Mouse (Mus musculus): ENCODE measurements around the gene Bmp10. TPM values are rescaled to one million over a fixed set of nuclear protein-coding genes. Genes with fewer than 3 reads are reported as not detected.

Bmp10 gene
- polyA plus RNA-seq, 1 experiment from 2014 or later = not detected

DNA sequence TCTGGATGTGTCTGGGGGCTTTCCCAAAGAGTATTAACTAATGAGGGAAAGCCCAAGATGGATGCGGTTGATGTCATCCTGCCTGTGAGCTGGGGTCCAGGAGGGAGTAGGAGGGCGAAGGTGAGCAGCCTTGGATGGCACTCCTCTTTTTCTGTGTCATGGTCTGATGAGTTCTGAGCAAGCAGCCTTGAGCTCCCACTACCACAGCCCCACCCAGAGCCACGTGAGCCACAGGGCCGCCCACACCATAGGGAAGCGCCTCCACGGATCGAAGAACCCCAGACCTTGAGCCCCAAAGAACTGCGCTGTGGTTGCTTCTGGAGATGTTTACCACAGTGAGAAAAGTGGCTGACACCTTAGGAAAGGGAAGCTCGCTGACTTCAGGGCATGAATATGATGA is 34.0 kb upstream of the Bmp10 start:
- no peaks in the 10 kb centered on the region for H3K9me3 ChIP-seq (ENCODE audit: control insufficient read depth, low read length)
- H3K4me1 ChIP-seq (replicated peaks; ENCODE audit: control insufficient read depth, insufficient read depth, low read length) = no peaks in the 10 kb centered on the region
- no peak for DNase-seq (ENCODE audit: low spot score)
- no peak overlapping the region for H3K4me2 ChIP-seq (ENCODE audit: low read depth, low read length, severe bottlenecking)
- no peak overlapping the region for H3K27ac ChIP-seq (ENCODE audit: low read depth, low read length)
- H3K9ac ChIP-seq (ENCODE audit: low read length) = no peak overlapping the region
- no peaks in the 10 kb centered on the region for H3K36me3 ChIP-seq (ENCODE audit: control insufficient read depth, insufficient read depth, low read length)
- no peaks in the 10 kb centered on the region for H3K27me3 ChIP-seq (ENCODE audit: control insufficient read depth, insufficient read depth, low read length)
- H3K4me3 ChIP-seq (ENCODE audit: low read depth, low read length) = no peak overlapping the region
- WGBS = 84% methylated on average over 9 of the region's 9 CpGs
- ATAC-seq (replicated peaks; ENCODE audit: low FRiP score) = no peak

DNA sequence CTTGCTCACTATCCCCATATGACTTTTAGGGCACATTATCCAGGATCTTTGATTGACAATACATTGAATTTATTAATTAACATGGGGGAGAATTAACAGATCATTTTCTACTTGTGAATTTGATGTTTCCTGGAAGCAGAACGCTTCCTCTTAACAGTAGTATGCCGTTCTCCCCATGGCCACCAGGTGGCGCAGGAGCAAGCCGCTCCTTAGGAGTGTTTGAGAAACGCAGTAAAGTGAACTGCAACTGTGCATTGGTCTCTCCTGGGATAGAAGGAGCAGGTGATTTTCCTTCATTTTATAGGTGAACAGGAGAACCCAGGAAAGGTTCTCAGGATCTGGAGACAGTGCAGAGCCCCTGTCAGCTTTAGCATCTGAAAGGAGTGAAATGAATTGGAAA is 29.7 kb upstream of the Bmp10 start:
- H3K9ac ChIP-seq (ENCODE audit: low read length) = no peak overlapping the region
- ATAC-seq (replicated peaks; ENCODE audit: low FRiP score) (no peak), DNase-seq (ENCODE audit: low spot score) (peak; percentile 86)
- WGBS = 2% methylated on average over 5 of the region's 5 CpGs
- H3K4me1 ChIP-seq (replicated peaks; ENCODE audit: control insufficient read depth, insufficient read depth, low read length) = no peaks in the 10 kb centered on the region
- H3K27me3 ChIP-seq (ENCODE audit: control insufficient read depth, insufficient read depth, low read length) = no peaks in the 10 kb centered on the region
- no peaks in the 10 kb centered on the region for H3K9me3 ChIP-seq (ENCODE audit: control insufficient read depth, low read length)
- H3K4me3 ChIP-seq (ENCODE audit: low read depth, low read length) = no peak overlapping the region
- H3K4me2 ChIP-seq (ENCODE audit: low read depth, low read length, severe bottlenecking) = no peak overlapping the region
- H3K27ac ChIP-seq (ENCODE audit: low read depth, low read length) = no peak overlapping the region
- H3K36me3 ChIP-seq (ENCODE audit: control insufficient read depth, insufficient read depth, low read length) = no peaks in the 10 kb centered on the region

DNA sequence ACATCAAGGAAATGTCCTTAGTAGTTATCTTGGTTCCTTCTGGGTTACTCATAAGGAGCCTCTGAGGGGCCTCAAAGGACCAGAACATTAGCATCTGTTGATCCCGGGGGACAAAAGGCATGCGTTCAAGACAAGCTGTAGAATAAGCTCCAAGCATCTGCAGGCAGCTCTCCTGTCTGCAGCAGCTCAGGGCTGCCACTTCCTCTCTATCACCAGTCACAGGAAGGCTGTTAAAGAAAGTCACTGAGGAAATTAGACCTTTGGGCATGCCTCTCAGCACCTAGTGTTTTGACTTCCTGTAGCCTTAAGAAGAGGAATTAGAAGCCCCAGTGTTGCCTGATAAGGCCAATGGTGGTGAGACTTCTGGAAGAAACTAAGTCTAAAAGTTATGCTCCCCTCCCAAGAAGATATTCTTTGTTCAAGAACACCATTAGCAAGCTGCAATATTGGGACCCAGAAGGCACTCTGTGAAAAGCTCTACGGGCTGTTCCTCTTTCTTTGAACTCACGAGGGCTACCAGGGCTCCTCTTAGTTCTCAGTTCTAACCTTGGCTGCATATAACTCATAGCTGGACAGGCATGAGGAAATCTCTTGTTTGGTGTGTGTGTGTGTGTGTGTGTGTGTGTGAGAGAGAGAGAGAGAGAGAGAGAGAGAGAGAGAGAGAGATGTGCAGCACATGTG is 28.8 kb upstream of the Bmp10 start:
- H3K27me3 ChIP-seq (ENCODE audit: control insufficient read depth, insufficient read depth, low read length) = no peaks in the 10 kb centered on the region

DNA sequence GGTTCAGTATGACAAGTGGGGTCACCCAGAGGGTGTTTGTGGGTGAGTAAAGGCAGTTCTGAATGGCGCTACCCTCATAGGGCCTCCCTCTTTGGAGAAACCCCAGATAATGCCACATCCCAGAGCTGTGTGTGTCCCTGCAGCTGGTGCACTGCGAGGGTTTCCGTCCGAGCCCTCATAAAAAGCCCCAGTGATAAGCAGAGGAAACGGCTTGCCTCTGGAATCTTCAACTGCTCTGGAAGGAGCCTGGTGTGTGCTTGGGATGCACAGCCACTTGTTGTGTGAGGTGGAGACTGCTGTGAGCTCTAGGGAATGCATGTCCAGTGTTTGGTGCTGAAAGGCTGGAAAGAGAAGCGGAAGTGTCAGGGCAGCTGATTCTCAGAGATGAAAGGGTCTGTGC is 27.3 kb upstream of the Bmp10 start:
- no peak for DNase-seq (ENCODE audit: low spot score)
- Histone ChIP-seq H3K4me1 (replicated peaks; ENCODE audit: control insufficient read depth, insufficient read depth, low read length) (no peaks in the 10 kb centered on the region), H3K27me3 (ENCODE audit: control insufficient read depth, insufficient read depth, low read length) (no peaks in the 10 kb centered on the region), H3K27ac (ENCODE audit: low read depth, low read length) (no peak overlapping the region), H3K36me3 (ENCODE audit: control insufficient read depth, insufficient read depth, low read length) (no peaks in the 10 kb centered on the region), H3K9me3 (ENCODE audit: control insufficient read depth, low read length) (no peaks in the 10 kb centered on the region), H3K9ac (ENCODE audit: low read length) (no peak overlapping the region), H3K4me2 (ENCODE audit: low read depth, low read length, severe bottlenecking) (no peak overlapping the region), H3K4me3 (ENCODE audit: low read depth, low read length) (no peak overlapping the region)
- WGBS = 90% methylated on average over 6 of the region's 6 CpGs
- no peak for ATAC-seq (replicated peaks; ENCODE audit: low FRiP score)

More for the DNA sequence above, 28.8 kb upstream of the Bmp10 start:
- no peak overlapping the region for H3K4me2 ChIP-seq (ENCODE audit: low read depth, low read length, severe bottlenecking)
- no peak for DNase-seq (ENCODE audit: low spot score)
- H3K36me3 ChIP-seq (ENCODE audit: control insufficient read depth, insufficient read depth, low read length) = no peaks in the 10 kb centered on the region
- ATAC-seq (replicated peaks; ENCODE audit: low FRiP score) = no peak
- no peaks in the 10 kb centered on the region for H3K4me1 ChIP-seq (replicated peaks; ENCODE audit: control insufficient read depth, insufficient read depth, low read length)
- H3K27ac ChIP-seq (ENCODE audit: low read depth, low read length) = no peak overlapping the region
- no peak overlapping the region for H3K4me3 ChIP-seq (ENCODE audit: low read depth, low read length)
- WGBS = 64% methylated on average over 4 of the region's 4 CpGs
- H3K9me3 ChIP-seq (ENCODE audit: control insufficient read depth, low read length) = no peaks in the 10 kb centered on the region
- H3K9ac ChIP-seq (ENCODE audit: low read length) = no peak overlapping the region

GRCm38 (mm10) chr6:87412011-87412410 is 16.8 kb upstream of the Bmp10 start:
- no peak overlapping the region for H3K27ac ChIP-seq (ENCODE audit: low read depth, low read length)
- no peaks in the 10 kb centered on the region for H3K4me1 ChIP-seq (replicated peaks; ENCODE audit: control insufficient read depth, insufficient read depth, low read length)
- ATAC-seq (replicated peaks; ENCODE audit: low FRiP score) = no peak
- H3K4me3 ChIP-seq (ENCODE audit: low read depth, low read length) = no peak overlapping the region
- H3K9ac ChIP-seq (ENCODE audit: low read length) = no peak overlapping the region
- 39% methylated on average over 3 of the region's 3 CpGs for WGBS
- no peak for DNase-seq (ENCODE audit: low spot score)
- H3K4me2 ChIP-seq (ENCODE audit: low read depth, low read length, severe bottlenecking) = no peak overlapping the region
- H3K9me3 ChIP-seq (ENCODE audit: control insufficient read depth, low read length) = no peaks in the 10 kb centered on the region
- no peaks in the 10 kb centered on the region for H3K36me3 ChIP-seq (ENCODE audit: control insufficient read depth, insufficient read depth, low read length)
- no peaks in the 10 kb centered on the region for H3K27me3 ChIP-seq (ENCODE audit: control insufficient read depth, insufficient read depth, low read length)

DNA sequence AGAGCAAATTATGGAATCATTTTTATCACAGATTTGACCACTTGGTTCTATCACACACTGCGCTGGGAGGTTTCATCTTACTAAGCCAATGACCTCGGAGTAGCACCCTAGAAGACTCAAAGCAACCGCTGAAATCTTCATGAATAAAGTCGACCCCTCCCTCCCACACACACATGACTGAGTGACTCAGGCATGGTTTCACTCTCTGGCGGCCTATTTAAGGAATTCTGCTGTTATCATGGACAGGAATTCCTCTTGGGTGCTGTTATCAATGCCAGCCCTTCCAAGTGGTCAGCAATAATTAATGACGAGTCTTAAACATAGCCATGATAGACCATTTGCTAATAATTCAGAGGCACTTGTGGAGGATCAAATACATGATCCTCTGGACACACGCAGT is 6.5 kb upstream of the Bmp10 start:
- Histone ChIP-seq H3K27me3 (ENCODE audit: control insufficient read depth, insufficient read depth, low read length) (no peaks in the 10 kb centered on the region), H3K36me3 (ENCODE audit: control insufficient read depth, insufficient read depth, low read length) (no peaks in the 10 kb centered on the region), H3K9ac (ENCODE audit: low read length) (no peak overlapping the region), H3K4me2 (ENCODE audit: low read depth, low read length, severe bottlenecking) (no peak overlapping the region), H3K9me3 (ENCODE audit: control insufficient read depth, low read length) (no peaks in the 10 kb centered on the region), H3K4me3 (ENCODE audit: low read depth, low read length) (no peak overlapping the region), H3K4me1 (replicated peaks; ENCODE audit: control insufficient read depth, insufficient read depth, low read length) (no peaks in the 10 kb centered on the region), H3K27ac (ENCODE audit: low read depth, low read length) (no peak overlapping the region)
- ATAC-seq (replicated peaks; ENCODE audit: low FRiP score) (no peak), DNase-seq (ENCODE audit: low spot score) (no peak)
- 88% methylated on average over 7 of the region's 7 CpGs for WGBS

- no peaks in the 10 kb centered on the region for H3K36me3 ChIP-seq (ENCODE audit: control insufficient read depth, insufficient read depth, low read length)
- H3K4me3 ChIP-seq (ENCODE audit: low read depth, low read length) = no peak overlapping the region
- no peak overlapping the region for H3K9ac ChIP-seq (ENCODE audit: low read length)
- H3K4me1 ChIP-seq (replicated peaks; ENCODE audit: control insufficient read depth, insufficient read depth, low read length) = no peaks in the 10 kb centered on the region; the same call in 1 of the 2 replicates
- no peaks in the 10 kb centered on the region for H3K9me3 ChIP-seq (ENCODE audit: control insufficient read depth, low read length)
- ATAC-seq (replicated peaks; ENCODE audit: low FRiP score) = no peak
- H3K27me3 ChIP-seq (ENCODE audit: control insufficient read depth, insufficient read depth, low read length) = no peaks in the 10 kb centered on the region
- no peak overlapping the region for H3K4me2 ChIP-seq (ENCODE audit: low read depth, low read length, severe bottlenecking)
- DNase-seq (ENCODE audit: low spot score) = no peak
- WGBS = 79% methylated on average over 19 of the region's 19 CpGs
- H3K27ac ChIP-seq (ENCODE audit: low read depth, low read length) = no peak overlapping the region
These were observed 4.6 kb upstream of the Bmp10 start for GRCm38 (mm10) chr6:87424037-87424816.

- no peaks in the 10 kb centered on the region for H3K27me3 ChIP-seq (ENCODE audit: control insufficient read depth, insufficient read depth, low read length)
- no peak overlapping the region for H3K4me3 ChIP-seq (ENCODE audit: low read depth, low read length)
- H3K4me2 ChIP-seq (ENCODE audit: low read depth, low read length, severe bottlenecking) = no peak overlapping the region
- DNase-seq (ENCODE audit: low spot score) (no peak), ATAC-seq (replicated peaks; ENCODE audit: low FRiP score) (no peak)
- H3K36me3 ChIP-seq (ENCODE audit: control insufficient read depth, insufficient read depth, low read length) = no peaks in the 10 kb centered on the region
- H3K9ac ChIP-seq (ENCODE audit: low read length) = no peak overlapping the region
- H3K9me3 ChIP-seq (ENCODE audit: control insufficient read depth, low read length) = no peaks in the 10 kb centered on the region
- no peaks in the 10 kb centered on the region; the same call in 1 of the 2 replicates for H3K4me1 ChIP-seq (replicated peaks; ENCODE audit: control insufficient read depth, insufficient read depth, low read length)
- H3K27ac ChIP-seq (ENCODE audit: low read depth, low read length) = no peak overlapping the region
- WGBS = 75% methylated on average over 5 of the region's 5 CpGs
These were observed 1.8 kb upstream of the Bmp10 start for GRCm38 (mm10) chr6:87426954-87427353.

DNA sequence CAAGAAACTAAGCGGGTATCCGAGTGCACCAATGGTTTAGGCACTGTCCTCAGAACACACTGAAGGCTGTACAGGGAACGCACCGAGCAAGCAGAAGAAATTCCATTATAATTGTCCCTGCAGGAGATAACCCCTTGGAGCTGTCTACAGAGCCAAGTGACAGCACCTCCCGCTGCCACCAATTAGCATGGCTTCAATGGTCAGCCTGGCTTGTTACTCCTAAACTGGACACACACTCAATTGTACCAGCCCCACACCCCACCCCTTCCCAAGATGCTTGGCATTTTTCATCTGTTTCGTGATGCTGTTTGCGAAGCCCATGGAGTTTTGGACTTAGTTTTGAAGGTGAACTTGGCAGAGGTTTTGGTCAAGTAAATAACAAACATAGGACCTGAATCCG is 1.2 kb upstream of the Bmp10 start:
- Histone ChIP-seq H3K9me3 (ENCODE audit: control insufficient read depth, low read length) (no peaks in the 10 kb centered on the region), H3K4me1 (replicated peaks; ENCODE audit: control insufficient read depth, insufficient read depth, low read length) (no peaks in the 10 kb centered on the region; the same call in 1 of the 2 replicates), H3K27me3 (ENCODE audit: control insufficient read depth, insufficient read depth, low read length) (no peaks in the 10 kb centered on the region), H3K9ac (ENCODE audit: low read length) (no peak overlapping the region), H3K27ac (ENCODE audit: low read depth, low read length) (no peak overlapping the region), H3K4me2 (ENCODE audit: low read depth, low read length, severe bottlenecking) (no peak overlapping the region), H3K4me3 (ENCODE audit: low read depth, low read length) (no peak overlapping the region), H3K36me3 (ENCODE audit: control insufficient read depth, insufficient read depth, low read length) (no peaks in the 10 kb centered on the region)
- ATAC-seq (replicated peaks; ENCODE audit: low FRiP score) (no peak), DNase-seq (ENCODE audit: low spot score) (no peak)
- WGBS = 41% methylated on average over 8 of the region's 8 CpGs
